Mouse (Mus musculus) layer of hippocampus, adult 18-20 months (tissue): ENCODE measurements at regions not wholly inside any gene's neighbourhood (a gene's known extent, or its start where the extent isn't known, plus 50 kb on each side); places are given as distances from the start of the nearest gene placed in this dataset.
A peak's percentile ranks its signal among the peaks of the same experiment; 100 is the strongest.

ENCODE experiments used
- DNase-seq, 2 experiments: peaks; one replicate each; pipeline ENCODE4 v3.0.0; 2022; ENCODE audit warnings: low spot score in 2 of 2

- DNase-seq, result peak in 1 of 2 experiments; percentile 66
Measured at GRCm38 (mm10) chr1:137927953-137928352, 247.6 kb downstream of the Ptprc start.

DNA sequence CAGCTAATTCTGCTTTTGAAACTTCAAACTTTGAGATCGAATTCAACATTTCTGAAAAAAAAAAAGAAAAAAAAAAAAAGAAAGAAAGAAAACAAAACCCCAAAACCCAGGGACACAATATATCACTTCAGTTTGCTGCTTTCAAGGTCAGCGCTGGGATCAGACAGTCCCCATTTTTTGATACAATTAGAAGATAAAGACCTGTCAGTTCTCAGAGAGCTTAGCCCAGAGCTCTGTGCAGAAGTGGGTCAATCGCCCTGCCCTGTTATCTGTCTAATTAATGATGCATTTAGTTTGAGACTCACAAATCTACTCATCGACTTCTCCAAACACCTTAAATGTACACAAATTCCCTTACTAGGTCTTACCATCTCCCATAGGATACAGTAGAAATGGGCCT, 249.2 kb downstream of the Ptprc start:
- DNase-seq, result no peak

GRCm38 (mm10) chr1:137924156-137924555, 251.4 kb downstream of the Ptprc start:
- DNase-seq, result no peak

GRCm38 (mm10) chr1:137923705-137924104, 251.8 kb downstream of the Ptprc start:
- DNase-seq, result no peak

DNA sequence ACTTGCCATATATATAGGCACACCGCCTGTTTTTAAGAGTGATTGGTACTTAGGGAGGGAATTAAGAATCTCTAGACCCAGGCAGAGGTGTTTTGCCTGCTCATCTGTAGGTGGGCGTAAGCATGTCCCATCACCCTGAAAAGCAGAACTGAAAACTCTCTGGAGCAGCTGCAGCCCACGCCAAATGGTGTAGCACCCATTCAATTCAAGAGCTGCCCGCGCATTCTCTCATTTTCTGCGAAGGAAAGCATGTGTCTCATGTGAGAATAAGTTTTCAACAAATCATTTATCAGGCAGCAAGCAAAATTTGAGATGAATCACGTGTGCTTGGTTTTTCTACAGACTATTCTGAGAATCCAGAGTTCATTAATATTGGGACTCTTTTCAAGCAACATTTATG, 252.7 kb downstream of the Ptprc start:
- DNase-seq, result peak in 1 of 2 experiments; percentile 48

DNA sequence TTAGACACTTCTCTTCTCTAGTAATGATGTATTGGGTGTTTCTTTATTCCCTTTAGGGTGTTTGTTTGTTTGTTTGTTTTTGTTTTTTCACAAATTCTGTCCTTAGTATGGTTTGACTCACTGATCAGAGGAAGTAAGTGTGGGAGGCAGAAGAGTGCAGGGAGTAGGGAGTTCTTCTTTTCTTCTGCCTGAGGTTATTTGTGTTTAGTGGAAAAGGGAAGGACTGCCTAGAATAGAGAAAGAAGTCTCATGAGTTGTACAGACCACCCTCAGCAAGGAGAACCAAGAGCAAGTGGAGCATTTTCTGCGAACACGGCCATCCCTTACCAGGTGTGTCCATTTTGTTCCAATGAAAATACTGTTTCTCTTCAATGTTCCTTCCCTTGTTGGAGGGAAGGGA, 253.9 kb downstream of the Ptprc start:
- DNase-seq, result no peak

GRCm38 (mm10) chr1:137919739-137920563, 255.6 kb downstream of the Ptprc start:
- no peak for DNase-seq

DNA sequence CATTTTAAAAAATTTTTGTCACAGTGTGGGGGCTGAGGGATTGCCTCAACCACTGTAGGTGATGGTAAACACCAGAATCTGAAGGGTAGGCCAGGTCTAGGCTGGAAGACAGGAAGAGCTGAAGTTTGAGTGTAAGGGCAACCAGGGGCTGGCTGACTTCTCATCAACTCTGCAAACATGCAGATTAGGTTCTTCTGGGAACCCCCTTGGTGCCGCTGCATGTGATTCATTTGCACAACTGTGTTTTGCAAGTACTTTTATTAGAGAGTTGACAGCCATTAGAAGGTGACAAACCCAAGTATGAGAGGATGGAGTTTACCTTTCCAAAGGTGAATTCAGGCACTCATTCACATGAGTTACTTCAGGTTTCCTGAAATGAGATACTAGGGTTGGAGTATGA, 258.1 kb downstream of the Ptprc start:
- no peak for DNase-seq

GRCm38 (mm10) chr1:137906883-137907282, 268.6 kb downstream of the Ptprc start:
- DNase-seq, result no peak

GRCm38 (mm10) chr1:137906477-137906876, 269.0 kb downstream of the Ptprc start:
- DNase-seq, result no peak

DNA sequence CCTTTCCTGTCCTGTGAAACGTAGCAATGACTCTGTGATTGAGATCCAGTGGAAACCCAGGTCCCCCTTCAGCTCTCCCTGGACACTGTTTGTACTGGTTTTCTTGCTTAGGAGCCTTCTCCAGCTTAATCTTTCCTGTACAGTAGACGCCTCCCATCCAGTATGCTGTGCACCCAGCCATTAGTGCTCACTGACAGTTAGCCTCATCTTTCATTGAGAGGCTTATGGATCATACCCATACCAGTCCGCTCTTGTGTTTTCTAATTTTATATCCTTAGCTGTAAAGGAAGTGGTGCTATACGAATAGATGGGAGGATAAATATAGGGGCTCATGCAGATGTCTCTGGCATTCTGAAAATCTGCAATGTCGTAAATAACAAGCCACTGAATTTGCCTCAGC, 269.9 kb downstream of the Ptprc start:
- DNase-seq, result no peak

DNA sequence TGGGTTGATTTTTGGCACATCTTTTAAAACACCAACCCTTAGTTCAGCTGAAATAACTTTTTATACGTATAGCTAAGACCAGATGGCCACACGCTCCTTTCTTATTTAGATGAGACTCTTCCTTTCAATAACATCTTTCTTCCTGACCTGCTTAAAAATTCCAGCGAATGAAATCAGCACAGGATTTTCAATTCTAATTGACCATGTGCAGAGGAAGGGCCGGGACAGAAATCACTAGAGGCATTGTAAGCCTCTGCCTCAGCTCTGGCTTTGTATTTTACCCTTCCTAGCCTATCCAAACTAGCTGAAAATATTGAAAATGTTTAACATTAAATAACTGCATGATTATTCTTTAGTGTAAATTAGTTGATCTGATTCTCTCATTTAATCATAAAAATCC, 272.2 kb downstream of the Ptprc start:
- DNase-seq, result no peak

- no peak for DNase-seq
Measured at GRCm38 (mm10) chr1:137902859-137903258, 272.6 kb downstream of the Ptprc start.

GRCm38 (mm10) chr1:137901996-137902395, 273.5 kb downstream of the Ptprc start:
- no peak for DNase-seq

GRCm38 (mm10) chr1:137901211-137901610, 274.3 kb downstream of the Ptprc start:
- no peak for DNase-seq

- peak in 1 of 2 experiments; percentile 53 for DNase-seq
Measured at GRCm38 (mm10) chr1:137900621-137901071, 274.9 kb downstream of the Ptprc start.

- peak; percentile 30 to 50 for DNase-seq
Measured at GRCm38 (mm10) chr1:137899916-137900601, 275.4 kb downstream of the Ptprc start.

GRCm38 (mm10) chr1:137899305-137899704, 276.2 kb downstream of the Ptprc start:
- no peak for DNase-seq

DNA sequence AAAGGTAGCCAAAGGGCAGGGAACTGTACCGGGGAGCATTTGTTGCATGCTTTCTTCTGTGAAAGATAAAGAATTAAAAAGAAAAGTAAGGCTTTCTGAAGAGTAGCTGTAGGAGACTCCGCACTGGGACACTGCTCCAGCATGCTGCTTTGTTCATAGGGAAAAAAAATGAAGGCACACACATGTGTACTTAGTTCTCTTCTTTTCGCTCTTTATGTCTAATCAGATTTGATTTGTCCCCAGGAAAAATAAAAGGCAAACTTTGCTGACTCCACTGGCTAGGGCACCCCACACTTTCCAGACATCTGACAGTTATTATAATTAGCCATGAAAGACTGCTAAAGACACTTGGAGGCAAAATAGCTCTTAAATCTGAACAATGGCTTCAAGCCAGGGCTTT, 276.6 kb downstream of the Ptprc start:
- DNase-seq, result peak in 1 of 2 experiments; percentile 45

DNA sequence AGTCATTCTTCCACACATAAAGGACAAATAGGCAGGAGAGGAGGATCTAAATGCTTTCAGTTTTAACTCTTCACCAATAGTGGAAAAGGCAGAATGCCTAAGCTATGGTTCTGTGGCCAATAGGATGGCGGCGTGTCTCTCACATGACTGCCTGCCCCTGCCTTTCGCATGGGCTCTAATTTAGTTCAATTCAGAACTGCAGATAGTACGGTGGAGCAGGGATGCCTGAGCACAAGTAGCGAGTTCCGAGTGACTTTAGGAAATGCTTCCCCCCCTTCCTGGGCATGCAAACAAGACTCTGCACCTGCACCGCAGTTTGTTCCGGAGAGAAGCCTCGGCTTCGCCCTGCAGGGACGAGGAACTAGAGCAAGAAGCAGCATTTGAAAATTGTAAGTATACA, 277.1 kb downstream of the Ptprc start:
- peak; percentile 89 to 94 for DNase-seq

DNA sequence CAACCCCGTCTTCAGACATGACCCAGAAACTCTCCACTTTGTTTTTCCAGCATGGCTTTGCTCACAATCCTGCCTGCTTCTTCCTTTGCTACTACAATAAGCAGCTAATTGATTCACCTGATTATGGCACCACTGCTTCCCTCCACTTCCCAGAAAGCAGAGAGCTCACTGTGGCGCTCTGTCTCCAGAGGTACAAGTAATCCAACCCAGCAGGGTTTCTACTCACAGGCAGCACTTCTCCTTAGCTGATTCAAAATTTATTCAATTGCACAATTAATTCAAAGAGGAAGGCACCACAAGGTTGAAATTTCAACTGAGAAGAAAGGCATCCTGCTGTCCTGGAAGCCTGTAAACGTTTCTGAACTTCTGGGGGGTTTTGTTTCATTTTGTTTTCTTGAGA, 293.9 kb downstream of the Ptprc start:
- no peak for DNase-seq

- no peak for DNase-seq
Measured at GRCm38 (mm10) chr1:137874361-137874760, 301.1 kb downstream of the Ptprc start.

DNA sequence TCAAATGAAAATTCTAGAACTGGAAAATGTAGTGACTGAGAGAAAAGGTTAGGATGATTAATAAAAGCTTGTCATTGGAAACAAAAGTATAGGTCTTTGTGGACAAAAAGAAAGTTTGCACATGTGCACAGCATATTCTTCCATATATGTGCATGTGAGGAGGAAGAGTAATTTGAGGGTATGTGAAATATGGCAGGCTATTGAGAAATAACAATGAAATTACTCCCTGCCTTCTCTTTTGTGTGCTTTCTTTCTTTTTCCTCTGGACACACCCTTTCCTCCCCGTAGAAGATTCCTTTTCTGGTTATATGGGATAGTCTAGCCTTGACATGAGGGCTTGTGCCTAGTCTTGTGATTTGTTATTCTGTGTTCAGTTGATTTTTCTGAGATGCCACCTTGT, 301.9 kb downstream of the Ptprc start:
- DNase-seq, result no peak
